Mouse (Mus musculus): ENCODE measurements around the gene Nupr1l. TPM values are rescaled to one million over a fixed set of nuclear protein-coding genes. Genes with fewer than 3 reads are reported as not detected.

Gene Nupr1l
- total RNA-seq, 1 experiment from 2014 or later, result 6.0 TPM

Other genes starting within 250 kb of the Nupr1l start
- 4.2 and 5.2 TPM in 2 replicates for gene Zfp11, start 238.4 kb upstream of the Nupr1l start, total RNA-seq (2021)
- gene Sept14, start 200.0 kb upstream of the Nupr1l start, total RNA-seq (2021), result not detected in 2 replicates
- gene Mrps17, start 193.0 kb upstream of the Nupr1l start, total RNA-seq (2021), result 96.8 and 110 TPM in 2 replicates
- 117 and 132 TPM in 2 replicates for gene Nipsnap2, start 183.5 kb upstream of the Nupr1l start, total RNA-seq (2021)
- gene Psph, start 121.1 kb upstream of the Nupr1l start, total RNA-seq (2021), result 18.9 and 20.5 TPM in 2 replicates
- gene Sumf2, start 61.6 kb upstream of the Nupr1l start, total RNA-seq (2021), result 45.5 and 58.2 TPM in 2 replicates
- 798 and 898 TPM in 2 replicates for gene Chchd2, start 21.1 kb upstream of the Nupr1l start, total RNA-seq (2021)
- 1.8 and 2.1 TPM in 2 replicates for gene Zbed5, start 12.8 kb upstream of the Nupr1l start, total RNA-seq (2021)
- gene Phkg1, start 10.0 kb upstream of the Nupr1l start, total RNA-seq (2021), result 3.1 and 3.2 TPM in 2 replicates
- 27.7 and 30.8 TPM in 2 replicates for gene Vkorc1l1, start 33.4 kb downstream of the Nupr1l start, total RNA-seq (2021)
- gene Gusb, start 94.5 kb downstream of the Nupr1l start, total RNA-seq (2021), result 55.0 and 62.3 TPM in 2 replicates
- 116 and 167 TPM in 2 replicates for gene Asl, start 120.7 kb downstream of the Nupr1l start, total RNA-seq (2021)
- 43.9 and 48.0 TPM in 2 replicates for gene Crcp, start 120.8 kb downstream of the Nupr1l start, total RNA-seq (2021)
- gene Tpst1, start 164.8 kb downstream of the Nupr1l start, total RNA-seq (2021), result 48.5 and 55.1 TPM in 2 replicates
- gene Kctd7, start 236.3 kb downstream of the Nupr1l start, total RNA-seq (2021), result 18.1 and 21.6 TPM in 2 replicates